Mouse (Mus musculus): Measurements from ENCODE around the gene Cox7a2.

The Cox7a2 gene

DNA sequence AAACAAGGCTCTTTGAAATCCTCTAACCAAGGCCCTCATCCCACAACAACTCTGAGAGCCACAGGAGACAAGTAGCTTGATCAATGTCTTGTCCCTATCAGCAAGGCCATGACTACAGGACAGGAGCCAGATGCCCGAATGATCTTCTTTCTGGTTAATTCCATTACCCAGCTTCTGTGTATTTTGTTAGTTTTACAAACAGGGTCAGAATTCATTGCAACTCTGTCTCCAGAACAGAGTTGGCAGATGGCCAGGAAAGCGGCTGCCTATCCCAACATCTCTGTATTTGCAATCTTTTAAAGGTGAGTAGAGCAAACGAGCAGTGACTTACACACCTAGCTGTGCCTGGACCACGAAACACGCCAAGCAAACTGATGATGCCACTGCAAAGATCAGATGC is 29.4 kb downstream of the Cox7a2 start:
- no peak for DNase-seq (ENCODE audit: low spot score in 2 of 2)

- no peak for DNase-seq (ENCODE audit: low spot score in 2 of 2)
Observed at GRCm38 (mm10) chr9:79723090-79723489, 36.6 kb downstream of the Cox7a2 start.

DNA sequence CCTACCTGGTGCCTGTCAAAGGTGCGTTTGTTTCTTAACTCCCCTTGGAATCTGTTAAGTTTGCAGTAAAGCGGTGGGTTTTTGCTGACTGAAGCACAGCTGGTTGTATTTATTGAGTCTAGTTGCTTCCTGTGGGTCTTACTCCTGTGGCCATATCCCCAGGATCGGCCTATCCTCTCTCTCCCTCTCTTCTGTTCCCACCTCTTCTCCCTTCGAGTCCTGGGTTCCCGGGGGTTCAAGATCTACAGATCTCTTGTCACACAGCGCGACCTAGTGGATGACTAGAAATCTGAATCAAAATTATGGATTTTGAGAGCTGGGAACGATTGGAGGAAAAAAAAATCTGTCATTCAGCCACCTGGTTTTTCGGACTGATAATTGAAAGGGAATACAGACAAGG is 38.6 kb downstream of the Cox7a2 start:
- DNase-seq (ENCODE audit: low spot score in 2 of 2), result no peak

GRCm38 (mm10) chr9:79720143-79720542 is 39.5 kb downstream of the Cox7a2 start:
- DNase-seq (ENCODE audit: low spot score in 2 of 2), result no peak

- DNase-seq (ENCODE audit: low spot score in 2 of 2), result no peak
Observed at GRCm38 (mm10) chr9:79719451-79719850, 40.2 kb downstream of the Cox7a2 start.

- DNase-seq (ENCODE audit: low spot score in 2 of 2), result no peak
Observed at GRCm38 (mm10) chr9:79718481-79719370, 41.0 kb downstream of the Cox7a2 start, which contains the start of gene Col12a1. Col12a1 (minus strand) TSS chr9:79718831.

- no peak for DNase-seq (ENCODE audit: low spot score in 2 of 2)
Observed at GRCm38 (mm10) chr9:79717836-79718475, 41.7 kb downstream of the Cox7a2 start.

DNA sequence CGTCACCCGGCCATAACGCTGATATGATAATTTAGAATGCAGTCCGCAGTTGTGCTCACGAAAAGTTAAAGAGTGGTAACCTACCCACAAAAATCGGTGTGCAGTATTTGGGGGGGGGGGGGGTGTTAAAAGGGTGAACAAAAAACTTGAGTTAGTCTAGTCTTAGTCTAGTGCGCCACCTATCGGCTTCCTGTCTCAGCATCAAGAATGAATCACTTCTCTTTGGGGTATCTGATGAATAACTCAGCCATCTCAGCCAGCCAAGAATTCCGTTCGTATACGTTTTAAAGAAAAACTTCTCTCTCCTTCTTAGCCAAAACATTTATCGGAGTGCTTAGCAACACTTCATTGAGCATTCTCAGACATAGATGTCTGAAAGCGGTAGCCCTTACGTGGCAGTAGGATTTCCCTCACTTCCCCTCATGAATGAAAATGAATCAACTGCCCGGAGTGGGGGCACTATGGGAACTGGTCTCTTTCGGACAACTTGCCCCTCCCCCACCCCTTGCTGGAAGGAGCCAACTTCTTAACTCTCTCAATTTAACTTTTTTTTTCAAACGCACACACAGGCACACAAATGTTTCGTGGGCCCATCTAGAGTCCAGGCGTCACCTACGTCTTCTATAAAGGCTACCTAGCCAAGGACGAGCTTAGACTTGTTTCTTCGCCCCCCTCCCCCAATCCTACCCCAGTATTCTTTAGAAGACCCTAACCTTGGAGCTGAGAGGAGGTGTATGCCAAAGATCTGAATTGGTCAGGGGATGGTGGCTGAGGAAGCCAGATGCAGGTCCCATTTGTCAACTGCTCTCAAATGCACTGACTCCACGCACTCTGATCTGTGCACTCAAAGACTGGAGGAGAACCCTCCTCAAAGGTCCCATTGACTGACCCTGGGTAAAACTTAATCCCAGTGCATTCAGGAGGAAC is 42.5 kb downstream of the Cox7a2 start:
- DNase-seq (ENCODE audit: low spot score in 2 of 2), result peak in 1 of 2 experiments; percentile 68

DNA sequence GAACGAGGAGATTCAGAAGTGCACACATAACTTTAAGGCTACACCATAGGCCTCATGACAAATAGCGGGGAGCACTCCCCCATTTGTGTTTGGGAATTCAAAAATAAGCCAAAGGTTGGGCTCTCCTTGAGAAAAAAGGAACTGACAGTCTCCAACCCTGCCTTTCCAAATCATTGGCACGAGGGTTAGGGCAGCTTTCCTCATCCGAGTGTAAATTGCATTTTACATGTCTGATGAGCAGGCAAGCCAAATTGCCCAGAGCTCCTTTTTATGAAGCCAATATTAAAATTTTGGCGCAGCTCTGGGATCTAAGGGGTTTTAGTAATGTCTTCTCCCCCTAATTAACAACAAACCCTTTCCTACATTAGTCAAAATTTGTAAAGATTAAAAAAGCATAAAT is 43.2 kb downstream of the Cox7a2 start:
- DNase-seq (ENCODE audit: low spot score in 2 of 2), result no peak

- no peak for DNase-seq (ENCODE audit: low spot score in 2 of 2)
Observed at GRCm38 (mm10) chr9:79714471-79715045, 45.1 kb downstream of the Cox7a2 start.
